Mouse (Mus musculus) midbrain, embryonic 15.5 days (tissue): ENCODE results near the gene Vgll3. TPM values are rescaled to one million over a fixed set of nuclear protein-coding genes. Genes with fewer than 3 reads are reported as not detected.

Source experiments
- ATAC-seq: fragments of 200-750 bp; cut with Nextera tagmentation; replicated peaks from 2 replicates; pipeline ENCODE4 v1.8.0; 2017; ENCODE audit warnings: moderate TSS enrichment
- H3K27ac ChIP-seq: fragments of 300-500 bp; sonication (generic); 2 replicates; pipeline ENCODE4 v1.5.1; 2015; ENCODE audit warnings: mild to moderate bottlenecking, inconsistent platforms
- H3K27me3 ChIP-seq: fragments of 300-500 bp; sonication (generic); replicated peaks from 2 replicates; pipeline ENCODE4 v1.6.1; 2015; ENCODE audit warnings: inconsistent platforms
- H3K36me3 ChIP-seq: fragments of 300-500 bp; sonication (generic); replicated peaks from 2 replicates; pipeline ENCODE4 v1.6.1; 2015; ENCODE audit warnings: inconsistent platforms
- H3K4me1 ChIP-seq: fragments of 300-500 bp; sonication (generic); 2 replicates; pipeline ENCODE4 v1.6.1; 2015; ENCODE audit warnings: inconsistent platforms
- H3K4me2 ChIP-seq: fragments of 300-500 bp; sonication (generic); 2 replicates; pipeline ENCODE4 v1.6.1; 2015; ENCODE audit warnings: inconsistent platforms, mild to moderate bottlenecking, moderate library complexity
- H3K4me3 ChIP-seq: fragments of 300-500 bp; sonication (generic); 2 replicates; pipeline ENCODE4 v1.5.1; 2015; ENCODE audit warnings: mild to moderate bottlenecking, inconsistent platforms
- H3K9ac ChIP-seq: fragments of 300-500 bp; sonication (generic); 2 replicates; pipeline ENCODE4 v1.6.1; 2015; ENCODE audit warnings: mild to moderate bottlenecking, inconsistent platforms
- H3K9me3 ChIP-seq: fragments of 300-500 bp; sonication (generic); 2 replicates; pipeline ENCODE4 v1.6.1; 2016; ENCODE audit warnings: inconsistent platforms
- WGBS: fragments of 180-500 bp; shearing (Covaris S2); methylation state at CpG from one replicate; pipeline ENCODE4 v1.1.7; 2015; ENCODE audit warnings: mixed read lengths; 5-methylcytosine and 5-hydroxymethylcytosine counted together
- polyA plus RNA-seq: library from polyadenylated mRNA; unstranded; fragments of >200 nt; fragmentation: Nextera tagmentation; extraction: Ambion mirVana; gene quantifications from 2 replicates; pipeline ENCODE4 v1.2.1, GENCODE M21; 2015

Gene Vgll3
- polyA plus RNA-seq, 1 experiment from 2014 or later = 1.8 TPM

DNA sequence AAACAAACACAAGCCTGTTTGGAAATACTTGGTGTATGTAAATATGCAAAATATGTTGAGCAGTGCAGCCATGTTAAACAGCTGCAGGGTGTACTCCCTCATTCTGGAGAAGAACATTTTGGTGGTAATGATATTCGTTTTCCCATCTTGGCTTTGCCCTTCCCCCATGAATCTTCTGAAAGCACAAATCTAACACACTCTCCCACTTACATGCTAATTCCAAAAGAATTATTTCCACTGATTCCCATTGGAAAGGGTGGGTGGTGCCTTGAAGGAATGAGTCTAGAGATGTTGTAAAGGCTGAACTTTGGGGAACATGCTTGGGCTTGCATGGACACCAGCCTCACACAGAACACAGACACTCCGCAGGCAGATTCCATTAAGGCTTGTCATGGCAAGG lies 53.9 kb downstream of the Vgll3 start:
- H3K4me1 ChIP-seq = no peaks in the 10 kb centered on the region
- H3K9ac ChIP-seq = no peak overlapping the region
- no peaks in the 10 kb centered on the region for H3K9me3 ChIP-seq
- H3K36me3 ChIP-seq = no peaks in the 10 kb centered on the region
- H3K4me2 ChIP-seq = no peak overlapping the region
- H3K27ac ChIP-seq = no peak overlapping the region
- no peak for ATAC-seq
- WGBS = 85% methylated on average over 2 of the region's 2 CpGs
- no peak overlapping the region for H3K4me3 ChIP-seq
- H3K27me3 ChIP-seq = no peaks in the 10 kb centered on the region

DNA sequence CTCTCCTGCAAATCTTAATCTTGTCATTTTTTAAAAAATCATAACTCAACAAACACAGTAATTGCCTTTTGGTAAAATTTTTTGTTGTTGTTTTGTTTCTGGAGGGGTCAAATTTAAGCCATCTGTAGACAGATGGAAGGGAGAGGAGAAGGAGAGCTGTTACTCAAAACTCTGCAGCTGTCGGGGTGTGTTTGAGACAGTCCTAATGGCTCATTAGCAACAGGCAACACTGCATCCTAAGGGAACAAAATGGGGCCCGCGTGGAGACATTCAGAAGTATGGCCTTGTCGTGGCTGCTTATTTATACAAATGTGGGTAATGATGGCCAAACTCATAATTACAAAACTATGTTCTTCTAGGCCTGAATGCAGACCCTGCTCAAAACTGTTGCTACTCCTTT lies 73.9 kb downstream of the Vgll3 start:
- ATAC-seq = no peak
- Histone ChIP-seq H3K4me2 (no peak overlapping the region), H3K4me1 (no peaks in the 10 kb centered on the region), H3K36me3 (no peaks in the 10 kb centered on the region), H3K9me3 (no peaks in the 10 kb centered on the region), H3K9ac (no peak overlapping the region), H3K4me3 (no peak overlapping the region), H3K27me3 (no peaks in the 10 kb centered on the region), H3K27ac (no peak overlapping the region)
- WGBS = 80% methylated on average over 4 of the region's 4 CpGs
